In the genomic region with DNA sequence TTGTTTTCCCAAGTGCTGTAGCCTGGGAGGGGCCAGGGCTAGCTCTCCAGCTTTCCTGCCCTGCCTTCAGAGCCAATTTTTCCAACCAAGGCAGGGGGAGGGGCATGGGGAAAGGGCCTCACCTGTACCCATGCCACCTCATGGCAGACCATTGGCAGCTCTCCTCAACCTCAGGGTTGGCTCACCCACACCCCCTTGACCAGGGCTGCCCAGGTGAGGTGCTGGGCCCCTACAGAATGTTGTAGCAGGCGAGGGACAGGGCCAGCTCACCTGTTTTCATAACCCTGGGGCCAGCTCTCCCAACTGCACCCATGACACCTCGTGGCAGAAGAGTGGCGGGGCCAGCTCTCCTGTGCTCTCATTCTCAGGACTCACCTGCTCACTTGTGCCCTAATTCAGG, we compare ENCODE assay signal across 13 mouse cellular contexts.
"Had no signal": no experiment of that assay in that cellular context is flagged by ENCODE, and none has a peak within 500 bp of the region (broad histone marks: within the 10 kb centered on the region; RNA-seq: fewer than 3 reads in every experiment).

No protein-coding gene starts in this region.

- H3K27me3 ChIP-seq: liver, embryonic 15.5 days; stomach, embryonic 15.5 days had no signal

- H3K4me3 ChIP-seq: limb, embryonic 13.5 days; liver, embryonic 15.5 days; stomach, embryonic 15.5 days had no signal

- H3K9ac ChIP-seq: limb, embryonic 13.5 days; liver, embryonic 15.5 days; lung, embryonic 14.5 days; stomach, embryonic 15.5 days had no signal

- H3K9me3 ChIP-seq: limb, embryonic 13.5 days; liver, embryonic 15.5 days; stomach, embryonic 15.5 days had no signal

- H3K4me1 ChIP-seq: stomach, embryonic 15.5 days had no signal

- H3K36me3 ChIP-seq: limb, embryonic 13.5 days; liver, embryonic 15.5 days; stomach, embryonic 15.5 days had no signal

- DNase-seq: kidney, adult 11 months; kidney, adult 9 months; kidney, postnatal 36 days; layer of hippocampus, adult 9-11 months; layer of hippocampus, postnatal 36 days; lung, embryonic 14.5 days; lung, postnatal 10 days; lung, postnatal 4 days; right cerebral cortex, postnatal 14 days; thymus, postnatal 4 days had no signal

- H3K27ac ChIP-seq: limb, embryonic 13.5 days; liver, embryonic 15.5 days; stomach, embryonic 15.5 days had no signal

- H3K4me2 ChIP-seq: limb, embryonic 13.5 days; liver, embryonic 15.5 days; lung, embryonic 14.5 days; stomach, embryonic 15.5 days had no signal
